Mouse (Mus musculus) stomach, postnatal 0 days (tissue): ENCODE results near the gene Zc3hav1l.

Source experiments
- CTCF ChIP-seq: IDR thresholded peaks from 2 replicates; pipeline ENCODE4 v1.5.1; 2016; ENCODE audit warnings: antibody characterized with exemption, low read depth, mild to moderate bottlenecking, moderate library complexity
- EP300 ChIP-seq: optimal IDR thresholded peaks from 2 replicates; pipeline ENCODE3; 2016; ENCODE audit warnings: antibody characterized with exemption

GRCm38 (mm10) chr6:38242295-38242830 is 56.7 kb downstream of the Zc3hav1l start:
- TF ChIP-seq EP300 (no peak), CTCF (no peak)
